Mouse (Mus musculus): Measurements from ENCODE around the gene 1700037C18Rik. TPM values are rescaled to one million over a fixed set of nuclear protein-coding genes. Genes with fewer than 3 reads are reported as not detected.
A peak's percentile ranks its signal among the peaks of the same experiment; 100 is the strongest.

1700037C18Rik gene
- polyA plus RNA-seq, 1 experiment = 3.8 TPM

DNA sequence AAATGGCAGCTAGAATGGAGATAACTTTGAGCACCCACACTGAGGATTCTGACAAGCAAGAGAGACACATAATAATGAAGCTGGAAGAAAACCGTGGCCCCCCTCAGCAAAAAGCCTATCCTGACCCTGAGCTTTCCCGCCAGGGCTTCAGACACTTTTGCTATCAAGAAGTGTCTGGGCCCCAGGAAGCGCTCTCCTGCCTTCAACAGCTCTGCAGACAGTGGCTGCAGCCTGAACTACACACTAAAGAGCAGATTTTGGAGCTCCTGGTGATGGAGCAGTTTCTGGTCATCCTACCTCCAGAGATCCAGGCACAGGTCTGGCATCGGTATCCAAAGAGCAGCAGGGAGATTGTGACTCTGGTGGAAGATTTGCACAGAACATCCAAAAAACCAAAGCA is 60.6 kb downstream of the 1700037C18Rik start:
- H3K4me3 ChIP-seq (ENCODE audit: insufficient read depth, low read depth, low read length) = peak overlapping the region; percentile 86; the same call in 1 of the 2 replicates

DNA sequence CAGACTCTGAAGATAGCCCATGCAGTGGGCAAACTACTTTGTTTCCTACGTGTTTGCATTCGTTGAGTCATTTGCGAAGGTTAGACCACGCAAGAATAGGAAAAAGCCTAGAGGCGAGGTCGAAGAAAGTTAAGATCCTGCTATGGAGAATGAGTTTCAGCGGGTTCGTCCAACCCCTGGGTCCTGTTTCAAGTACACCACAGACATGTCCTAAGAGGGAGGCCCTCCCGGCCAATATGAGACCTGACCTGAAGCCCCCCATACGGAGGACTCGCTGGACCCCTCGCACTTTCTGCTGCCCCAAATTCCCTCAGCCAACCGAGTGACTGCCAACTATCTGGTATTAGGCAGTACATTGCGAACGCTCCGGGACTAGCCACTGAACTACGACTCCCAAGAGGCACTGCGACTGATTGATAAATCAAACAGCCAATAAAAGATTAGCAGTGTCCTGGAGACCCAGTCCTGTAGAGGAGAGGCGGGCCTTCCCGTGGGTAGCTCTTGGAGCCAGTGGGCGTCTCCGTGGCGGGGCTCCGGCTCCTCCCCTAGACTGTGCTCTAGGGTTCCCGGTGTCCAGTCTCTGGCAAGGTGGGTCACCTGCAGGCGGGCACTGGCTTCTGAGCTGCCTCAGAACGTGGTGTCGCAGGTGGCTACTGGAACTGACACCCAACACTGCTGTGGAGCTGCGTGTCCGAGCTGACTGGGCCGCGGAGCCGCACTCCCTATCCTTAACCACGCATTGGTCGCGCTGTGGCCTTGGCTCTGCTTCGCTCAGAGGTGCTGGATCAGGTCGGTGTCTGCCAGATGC is 61.6 kb downstream of the 1700037C18Rik start, which contains the start of gene Zfp174:
TSS of gene Zfp174 (plus strand) at position 558 of the 808 bp plus-strand sequence.
- H3K27ac ChIP-seq (replicated peaks; ENCODE audit: low read depth, low read length) = peak within 1 kb of the TSS; percentile 41; the same call in 1 of the 2 replicates

More for the DNA sequence above, 60.6 kb downstream of the 1700037C18Rik start:
- H3K4me1 ChIP-seq (ENCODE audit: control insufficient read depth, insufficient read depth, insufficient read length, low read length) = no peaks in the 10 kb centered on the region
- H3K27ac ChIP-seq (replicated peaks; ENCODE audit: low read depth, low read length) = no peak overlapping the region

More for the DNA sequence above, 61.6 kb downstream of the 1700037C18Rik start, which contains the start of gene Zfp174:
- H3K4me1 ChIP-seq (ENCODE audit: control insufficient read depth, insufficient read depth, insufficient read length, low read length) = no peaks in the 10 kb centered on the region
- peak within 1 kb of the TSS; percentile 86 for H3K4me3 ChIP-seq (ENCODE audit: insufficient read depth, low read depth, low read length)

Other genes with a start within 250 kb of the 1700037C18Rik start
- gene Mefv, start 190.6 kb downstream of the 1700037C18Rik start, polyA plus RNA-seq (2012; ENCODE audit: insufficient read depth, insufficient read length, missing spikeins) = not detected in 2 replicates
- gene Zfp263, start 164.6 kb downstream of the 1700037C18Rik start, polyA plus RNA-seq (2012; ENCODE audit: insufficient read depth, insufficient read length, missing spikeins) = 6.6 and 6.8 TPM in 2 replicates
- gene Olfr15, start 77.8 kb downstream of the 1700037C18Rik start, polyA plus RNA-seq (2012; ENCODE audit: insufficient read depth, insufficient read length, missing spikeins) = not detected in 2 replicates
- 0.38 and 1.1 TPM in 2 replicates for gene Zfp174, start 61.4 kb downstream of the 1700037C18Rik start, polyA plus RNA-seq (2012; ENCODE audit: insufficient read depth, insufficient read length, missing spikeins)
- gene Naa60, start 36.3 kb downstream of the 1700037C18Rik start, polyA plus RNA-seq (2012; ENCODE audit: insufficient read depth, insufficient read length, missing spikeins) = 41.4 and 52.4 TPM in 2 replicates
- gene Zfp597, start 24.1 kb downstream of the 1700037C18Rik start, polyA plus RNA-seq (2012; ENCODE audit: insufficient read depth, insufficient read length, missing spikeins) = 3.9 and 4.9 TPM in 2 replicates
- not detected in 2 replicates for gene Gm20695, start 24.0 kb downstream of the 1700037C18Rik start, polyA plus RNA-seq (2012; ENCODE audit: insufficient read depth, insufficient read length, missing spikeins)
- gene Cluap1, start 112 bp upstream of the 1700037C18Rik start, polyA plus RNA-seq (2012; ENCODE audit: insufficient read depth, insufficient read length, missing spikeins) = 9.1 and 10.2 TPM in 2 replicates
- not detected in 2 replicates for gene Nlrc3, start 67.9 kb upstream of the 1700037C18Rik start, polyA plus RNA-seq (2012; ENCODE audit: insufficient read depth, insufficient read length, missing spikeins)
- gene Slx4, start 95.1 kb upstream of the 1700037C18Rik start, polyA plus RNA-seq (2012; ENCODE audit: insufficient read depth, insufficient read length, missing spikeins) = 2.7 and 3.5 TPM in 2 replicates
- gene Dnase1, start 128.3 kb upstream of the 1700037C18Rik start, polyA plus RNA-seq (2012; ENCODE audit: insufficient read depth, insufficient read length, missing spikeins) = not detected in 2 replicates
- gene Trap1, start 169.1 kb upstream of the 1700037C18Rik start, polyA plus RNA-seq (2012; ENCODE audit: insufficient read depth, insufficient read length, missing spikeins) = 226 and 245 TPM in 2 replicates

All from brown adipose tissue, adult 24 weeks (tissue).